In the genomic region with DNA sequence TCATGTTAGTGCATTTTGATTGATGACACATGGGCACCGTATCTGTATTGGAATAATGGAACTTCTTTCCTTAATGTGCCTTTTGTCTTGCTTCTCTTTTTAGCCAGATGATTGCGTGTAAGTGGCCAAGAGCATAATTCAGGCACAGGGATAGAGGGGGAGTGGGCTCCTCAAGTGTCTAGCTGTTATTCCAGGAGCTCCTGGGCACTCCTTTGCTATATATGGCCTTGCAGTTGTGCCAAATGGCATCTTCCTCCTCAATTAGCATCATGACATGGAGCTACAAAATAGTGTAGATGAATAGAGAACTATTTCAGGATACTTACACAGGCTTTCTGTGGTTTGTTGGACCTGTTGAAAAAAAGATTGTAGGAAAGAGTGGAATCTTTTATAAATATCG, we compare ENCODE assay signal across 22 mouse cellular contexts. TPM values are rescaled to one million over a fixed set of nuclear protein-coding genes. Genes with fewer than 3 reads are reported as not detected.
DNase-seq lines count a peak whose midpoint lies in the region; ATAC-seq and TF ChIP-seq lines count a peak whose summit lies in the region.
"Had no signal": no experiment of that assay in that cellular context is flagged by ENCODE, and none has a peak within 500 bp of the region (broad histone marks: within the 10 kb centered on the region; RNA-seq: fewer than 3 reads in every experiment).

No protein-coding gene starts in this region.

- H3K9me3 ChIP-seq in hindbrain, embryonic 14.5 days (ENCODE audit: control insufficient read depth, low read length): no peaks in the 10 kb centered on the region
- H3K9me3 ChIP-seq in hindbrain, embryonic 16.5 days (ENCODE audit: control insufficient read depth, low read length): no peaks in the 10 kb centered on the region
- H3K9me3 ChIP-seq: G1E had no signal

- no peaks in the 10 kb centered on the region for H3K36me3 ChIP-seq in hindbrain, embryonic 14.5 days (replicated peaks; ENCODE audit: control insufficient read depth, insufficient read depth)
- H3K36me3 ChIP-seq in hindbrain, embryonic 16.5 days (ENCODE audit: control insufficient read depth, insufficient read depth, low read length): no peaks in the 10 kb centered on the region
- H3K36me3 ChIP-seq in myocyte (ENCODE audit: control insufficient read depth, insufficient read depth): peaks cover 16% of the 10 kb centered on the region
- H3K36me3 ChIP-seq: G1E had no signal

- H3K4me2 ChIP-seq in hindbrain, embryonic 14.5 days (replicated peaks): no peak overlapping the region
- H3K4me2 ChIP-seq in hindbrain, embryonic 16.5 days (ENCODE audit: low read length): no peak overlapping the region
- H3K4me2 ChIP-seq in myocyte (ENCODE audit: low read depth): peak overlapping the region; percentile 33

- no peak for ATAC-seq in hindbrain, embryonic 14.5 days (ENCODE audit: low FRiP score)
- ATAC-seq in hindbrain, embryonic 16.5 days: no peak
- ATAC-seq: activated CD4-positive, CD25-positive, alpha-beta regulatory T cell, adult 4 months; CD4-positive, CD25-positive, alpha-beta regulatory T cell, adult 4 months; Patski had no signal

- peak overlapping the region; percentile 14; the same call in 1 of the 2 replicates for H3K27ac ChIP-seq in hindbrain, embryonic 14.5 days
- H3K27ac ChIP-seq in hindbrain, embryonic 16.5 days (ENCODE audit: low read depth, low read length): no peak overlapping the region

- H3K4me1 ChIP-seq in hindbrain, embryonic 14.5 days (replicated peaks; ENCODE audit: control insufficient read depth, insufficient read depth, low read length): no peaks in the 10 kb centered on the region
- no peaks in the 10 kb centered on the region for H3K4me1 ChIP-seq in hindbrain, embryonic 16.5 days (ENCODE audit: control insufficient read depth, insufficient read depth, low read depth, low read length)

- WGBS in hindbrain, embryonic 14.5 days: 82% methylated on average over 3 of the region's 3 CpGs
- WGBS in hindbrain, embryonic 16.5 days: 73% methylated on average over 3 of the region's 3 CpGs

- H3K79me2 ChIP-seq in myocyte (ENCODE audit: control insufficient read depth, insufficient read depth): no peaks in the 10 kb centered on the region

- no peak for TF ChIP-seq POLR2A in myocyte (IDR thresholded peaks at IDR 0.05; ENCODE audit: insufficient read length, low read depth)

- no peaks in the 10 kb centered on the region for H3K27me3 ChIP-seq in hindbrain, embryonic 14.5 days (ENCODE audit: control insufficient read depth, insufficient read depth, low read length)
- H3K27me3 ChIP-seq in hindbrain, embryonic 16.5 days (replicated peaks; ENCODE audit: control insufficient read depth, insufficient read depth, low read length): no peaks in the 10 kb centered on the region
- no peaks in the 10 kb centered on the region for H3K27me3 ChIP-seq in myocyte (ENCODE audit: control insufficient read depth, insufficient read depth, insufficient read length)
- H3K27me3 ChIP-seq: CH12.LX had no signal

- peak; percentile 18 for DNase-seq in heart, adult 11 months
- no peak for DNase-seq in heart, adult 8-10 months (ENCODE audit: low spot score)
- DNase-seq in hindbrain, embryonic 14.5 days (ENCODE audit: low spot score): no peak
- DNase-seq in right cerebral cortex, postnatal 10 days (ENCODE audit: low spot score in 2 of 2): no peak
- DNase-seq: adrenal gland, adult 2 months; adrenal gland, adult 8-10 months; adrenal gland, postnatal 10 days; adrenal gland, postnatal 14 days; adrenal gland, postnatal 25 days; adrenal gland, postnatal 36 days; B cell, adult 2 months; cerebellum, adult 11 months; cerebellum, adult 11-12 months; cerebellum, adult 18-20 months had no signal

- H3K9ac ChIP-seq in hindbrain, embryonic 14.5 days: no peak overlapping the region
- H3K9ac ChIP-seq in hindbrain, embryonic 16.5 days (ENCODE audit: low read depth, low read length): no peak overlapping the region

- no peak overlapping the region for H3K4me3 ChIP-seq in hindbrain, embryonic 14.5 days (replicated peaks; ENCODE audit: low read length)
- no peak overlapping the region for H3K4me3 ChIP-seq in hindbrain, embryonic 16.5 days (ENCODE audit: low read length)
- H3K4me3 ChIP-seq in myocyte: no peak overlapping the region

- H3ac ChIP-seq in myocyte (ENCODE audit: control insufficient read depth, insufficient read length): no peak overlapping the region

TF ChIP-seq in myocyte, 11 proteins besides CTCF, POLR2A, EP300 and RAD21:
- TF ChIP-seq REST (IDR thresholded peaks at IDR 0.05; ENCODE audit: insufficient read depth, insufficient read length) (no peak), SRF (IDR thresholded peaks at IDR 0.05; ENCODE audit: control insufficient read depth, insufficient read length, low read depth) (peak; percentile 95), TCF12 (IDR thresholded peaks at IDR 0.05; ENCODE audit: insufficient read depth, poor library complexity, severe bottlenecking) (peak; percentile 17), E2F4 (IDR thresholded peaks at IDR 0.05; ENCODE audit: insufficient read depth) (no peak), MYOG (IDR thresholded peaks at IDR 0.05; ENCODE audit: control insufficient read depth in 1 of 3, insufficient read depth in 1 of 3, insufficient read length in 2 of 3, low read depth in 2 of 3) (peak in 1 of 3 experiments; percentile 14), POLR2AphosphoS2 (IDR thresholded peaks at IDR 0.05; ENCODE audit: insufficient read length, low read depth) (no peak), CEBPB (IDR thresholded peaks at IDR 0.05; ENCODE audit: insufficient read depth, poor library complexity, severe bottlenecking) (no peak), MAX (IDR thresholded peaks at IDR 0.05; ENCODE audit: low read depth) (no peak), MYOD1 (IDR thresholded peaks at IDR 0.05; ENCODE audit: control insufficient read depth in 1 of 3, insufficient read length in 2 of 3, low read depth in 2 of 3) (peak in 1 of 3 experiments; percentile 34)

RNA-seq across cellular contexts. Expression of a gene that starts 11.6 kb away (rescaled TPM):
- under 1 TPM in 2 of 4 experiments, not detected in 2; 0.38 to 0.46 TPM for total RNA-seq in heart, adult 8-10 months (2022)
- polyA plus RNA-seq in hindbrain, embryonic 14.5 days (2014; fragmentation: Nextera tagmentation; extraction: Ambion mirVana): 12.0 and 16.9 TPM in 2 replicates
- polyA plus RNA-seq in hindbrain, embryonic 16.5 days (2015; fragmentation: Nextera tagmentation; extraction: Ambion mirVana): 9.7 and 11.1 TPM in 2 replicates
- polyA plus RNA-seq in myocyte (2012; fragmentation: generic; extraction: Trizol): 73.8 TPM
- total RNA-seq: CH12.LX, MEL had no signal
- polyA plus RNA-seq: activated CD4-positive, CD25-positive, alpha-beta regulatory T cell, adult 4 months; G1E had no signal
